Mouse (Mus musculus) spleen, adult 12 weeks (tissue): ENCODE measurements around the gene Gm49368.
"Not testable (repeated sequence)": the region's sequence is repeated elsewhere in the genome, so short reads cannot be mapped to it uniquely, and the experiment has no call there.

Experiments
- DNase-seq: peaks from one replicate; pipeline ENCODE4 v3.0.0; 2022; ENCODE audit warnings: low spot score

The Gm49368 gene

DNA sequence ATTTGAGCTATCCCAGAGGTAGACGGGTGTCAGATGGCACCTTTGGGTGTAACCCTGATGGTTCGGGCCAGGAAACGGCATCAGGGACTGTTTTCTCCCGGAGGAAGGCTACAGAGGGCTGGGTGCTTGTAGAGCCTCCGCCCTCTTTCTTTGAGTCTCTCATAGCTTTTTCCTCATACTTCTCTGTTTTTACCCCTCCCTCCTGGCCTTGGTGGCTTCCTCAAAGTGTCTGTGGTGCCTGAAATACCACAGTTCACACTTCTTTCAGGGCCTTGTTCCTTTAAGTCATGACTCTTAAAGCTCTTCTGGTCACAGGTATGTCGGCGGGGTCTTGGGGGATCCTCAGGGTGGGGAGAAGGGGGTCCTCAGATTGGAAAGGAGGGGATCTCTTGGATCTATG lies at the start of gene Gm49368, which contains the start of gene Itgam:
TSS of gene Gm49368 (plus strand) at position 228 of the 400 bp plus-strand sequence.
TSS of gene Itgam (plus strand) at position 185 of the 400 bp plus-strand sequence.
- no peak for DNase-seq

DNA sequence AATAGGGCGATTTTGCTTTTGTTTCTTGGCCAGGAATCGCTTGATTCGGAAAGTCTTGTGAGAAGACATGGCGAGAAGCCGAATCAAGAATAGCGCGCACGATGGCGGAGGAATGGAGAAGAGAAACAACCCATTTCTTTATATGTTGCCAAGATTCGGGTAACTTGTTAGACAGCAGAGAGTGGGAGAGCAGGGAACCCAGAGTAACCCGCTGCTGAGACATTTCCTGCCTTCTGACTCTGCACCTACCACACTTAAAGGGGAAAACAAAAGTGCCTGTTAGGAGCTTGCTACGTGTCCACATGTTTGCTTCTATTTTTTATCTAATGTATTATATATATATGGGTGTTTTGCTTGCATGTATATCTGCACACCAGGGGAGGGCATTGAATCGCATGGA lies 49.4 kb upstream of the Gm49368 start:
- DNase-seq = no peak

DNA sequence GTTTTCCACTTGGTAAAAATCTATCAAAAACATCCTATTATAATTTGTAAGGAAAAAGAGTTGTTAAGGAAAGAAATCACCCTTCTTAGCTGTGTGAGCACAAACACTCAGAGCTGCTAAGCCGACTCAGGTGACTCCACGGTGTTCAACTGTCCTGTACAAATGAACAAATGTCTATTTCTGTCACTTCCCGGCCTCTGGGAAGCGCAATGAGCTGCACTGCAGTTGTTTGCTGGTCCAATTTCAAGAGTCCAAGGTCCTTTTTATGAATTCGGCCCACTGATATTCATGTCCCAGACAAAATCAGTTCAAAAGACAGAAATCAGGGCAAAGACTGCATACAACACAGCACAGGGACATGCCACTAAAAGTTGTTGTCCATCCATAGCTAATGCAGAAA lies 46.3 kb upstream of the Gm49368 start:
- not testable (repeated sequence) for DNase-seq

DNA sequence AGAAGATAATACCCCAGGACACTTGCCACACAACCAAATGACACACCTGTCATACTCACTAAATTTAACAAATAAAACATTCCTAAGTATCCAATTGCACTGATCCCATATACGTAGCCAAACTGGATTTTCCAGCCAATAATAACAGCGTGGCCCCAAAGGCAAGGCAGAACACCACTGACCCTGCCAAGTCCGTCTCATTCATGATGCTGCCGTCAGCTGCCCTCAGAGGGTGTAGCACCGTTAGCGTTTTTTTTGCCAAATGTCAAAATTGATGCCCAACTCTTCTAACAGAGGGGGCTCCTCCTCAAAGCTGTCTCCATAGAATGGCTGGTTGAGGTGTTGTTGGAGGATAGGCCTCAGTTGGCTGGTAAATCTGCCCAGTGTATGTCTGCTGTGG lies 45.8 kb upstream of the Gm49368 start:
- DNase-seq = no peak

DNA sequence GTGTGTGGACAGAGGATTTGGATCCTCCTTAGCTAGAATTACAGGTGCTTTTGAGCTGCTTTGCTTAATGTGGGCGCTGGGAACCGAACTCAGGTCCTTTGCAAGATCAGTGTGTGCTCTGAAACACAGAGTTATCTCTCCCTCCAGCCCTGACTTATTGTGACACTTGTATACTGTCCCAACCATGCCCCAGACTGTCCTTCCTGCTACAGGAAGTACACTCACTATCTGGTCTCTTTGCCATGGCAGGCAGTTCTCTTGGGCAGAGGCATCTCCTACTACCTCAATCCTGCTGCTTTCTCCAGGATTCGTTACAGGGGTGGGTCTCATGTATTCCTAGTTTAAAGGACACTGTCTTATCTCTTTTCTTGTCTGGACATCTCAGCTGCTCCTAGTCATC lies 44.2 kb upstream of the Gm49368 start:
- no peak for DNase-seq

DNA sequence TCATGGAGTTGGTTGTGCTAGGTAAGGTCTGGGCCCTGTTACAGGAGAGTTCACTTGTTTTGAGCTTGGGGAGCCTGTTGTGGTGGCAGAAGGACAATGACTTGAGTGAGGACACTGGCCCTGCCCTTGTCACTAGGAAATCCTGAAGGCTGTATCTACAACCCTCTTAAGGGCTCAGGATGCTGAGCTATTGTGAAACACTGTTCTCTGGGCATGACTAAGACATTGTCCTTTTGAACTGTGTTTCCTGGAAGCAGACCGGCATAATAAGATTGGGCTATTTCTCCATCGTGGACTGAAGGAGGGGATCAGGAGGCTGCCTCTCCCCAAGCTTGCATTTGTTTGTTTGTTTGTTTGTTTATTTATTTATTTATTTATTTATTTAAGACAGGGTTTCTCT lies 43.3 kb upstream of the Gm49368 start:
- no peak for DNase-seq

DNA sequence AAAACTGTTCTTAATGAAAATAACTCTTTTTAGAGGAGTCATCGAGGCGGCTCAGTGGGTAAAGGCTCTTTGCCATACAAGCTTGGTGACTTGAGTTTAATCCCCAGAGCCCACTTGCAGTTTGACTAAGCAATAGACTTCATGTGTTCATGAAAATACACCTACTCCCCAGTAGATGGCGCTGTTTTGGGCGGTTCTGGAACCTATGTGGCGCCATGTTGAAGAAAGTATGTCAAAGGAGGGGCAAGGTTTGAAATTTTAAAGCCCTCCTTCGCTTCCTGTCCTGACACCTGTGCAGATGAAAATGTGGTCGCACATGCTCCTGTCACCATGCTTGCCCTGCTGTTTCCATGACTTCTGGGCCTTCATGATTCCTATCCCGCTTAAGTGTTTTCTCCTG lies 39.5 kb upstream of the Gm49368 start:
- DNase-seq = no peak

DNA sequence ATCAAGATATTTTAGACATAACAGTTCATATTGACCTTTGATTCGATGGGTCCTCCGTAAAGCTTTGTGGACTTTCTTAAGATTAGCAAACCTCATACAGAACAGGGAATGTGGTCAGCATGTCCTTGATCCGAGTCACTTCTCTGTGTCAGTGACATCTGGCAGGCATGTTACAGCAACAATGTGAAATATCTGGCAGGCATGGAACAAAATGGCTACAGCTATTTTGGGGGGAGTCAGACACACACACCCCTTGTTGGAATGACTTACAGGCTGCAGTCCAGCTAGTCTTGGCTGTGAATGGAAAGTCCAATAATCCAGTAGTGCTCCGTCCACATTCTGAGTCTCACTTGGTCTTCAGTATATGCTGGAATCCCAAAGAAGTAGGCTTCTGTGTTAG lies 38.9 kb upstream of the Gm49368 start:
- DNase-seq = no peak

DNA sequence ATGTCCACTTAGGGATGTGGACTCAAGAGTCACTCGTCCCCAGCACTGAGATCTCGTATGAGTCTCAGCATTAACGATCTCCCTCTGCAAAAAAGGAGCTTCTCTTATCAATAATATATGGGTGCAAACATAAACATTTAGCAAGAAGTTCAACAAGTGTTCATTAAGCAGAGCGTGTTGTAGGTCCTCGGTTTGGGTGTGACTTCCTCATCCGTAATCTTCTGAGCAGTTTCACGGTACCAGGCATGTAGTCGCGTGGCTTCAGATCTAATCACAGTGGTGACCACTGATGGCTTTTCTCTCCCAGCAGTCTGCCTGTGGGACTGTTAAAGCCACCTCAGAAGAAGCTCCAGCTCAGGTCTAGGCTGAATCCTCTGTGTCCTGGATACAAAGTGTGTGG lies 38.1 kb upstream of the Gm49368 start:
- no peak for DNase-seq

DNA sequence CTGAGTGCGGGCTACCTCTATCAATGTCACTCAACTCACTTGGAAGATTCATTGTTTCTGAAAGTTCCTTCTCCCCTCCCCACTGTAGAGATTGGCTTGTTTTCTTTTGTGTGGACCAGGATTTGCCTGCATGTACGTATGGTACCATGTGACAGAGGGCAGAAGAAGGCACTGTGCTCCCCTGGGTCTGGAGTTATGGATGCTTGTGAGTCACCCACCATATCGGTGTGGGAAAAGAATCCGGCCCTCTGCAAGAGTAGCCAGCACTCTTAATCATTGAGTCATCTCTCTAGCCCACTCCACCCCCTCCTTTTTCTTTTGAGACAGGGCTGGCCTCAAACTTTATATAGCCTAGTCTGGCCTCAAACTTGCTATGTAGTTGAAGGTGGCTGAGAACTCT lies 37.6 kb upstream of the Gm49368 start:
- no peak for DNase-seq

DNA sequence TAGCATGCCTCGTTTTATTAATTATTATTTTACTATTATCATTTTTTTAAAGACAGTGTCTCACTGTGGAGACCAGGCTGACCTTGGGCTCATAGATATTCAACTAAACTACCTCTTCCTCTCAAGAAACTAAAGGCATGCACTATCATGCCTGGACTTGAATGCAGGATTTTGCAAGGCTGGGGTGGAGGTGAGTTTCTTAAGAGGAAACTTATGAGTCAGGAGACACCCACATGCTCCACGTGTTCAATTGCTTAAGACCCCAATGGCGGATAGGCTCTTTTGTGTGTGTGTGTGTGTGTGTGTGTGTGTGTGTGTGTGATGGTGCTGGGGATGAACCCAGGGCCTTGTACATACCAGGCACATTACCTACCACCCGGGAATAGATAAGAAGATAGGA lies 37.1 kb upstream of the Gm49368 start:
- no peak for DNase-seq

DNA sequence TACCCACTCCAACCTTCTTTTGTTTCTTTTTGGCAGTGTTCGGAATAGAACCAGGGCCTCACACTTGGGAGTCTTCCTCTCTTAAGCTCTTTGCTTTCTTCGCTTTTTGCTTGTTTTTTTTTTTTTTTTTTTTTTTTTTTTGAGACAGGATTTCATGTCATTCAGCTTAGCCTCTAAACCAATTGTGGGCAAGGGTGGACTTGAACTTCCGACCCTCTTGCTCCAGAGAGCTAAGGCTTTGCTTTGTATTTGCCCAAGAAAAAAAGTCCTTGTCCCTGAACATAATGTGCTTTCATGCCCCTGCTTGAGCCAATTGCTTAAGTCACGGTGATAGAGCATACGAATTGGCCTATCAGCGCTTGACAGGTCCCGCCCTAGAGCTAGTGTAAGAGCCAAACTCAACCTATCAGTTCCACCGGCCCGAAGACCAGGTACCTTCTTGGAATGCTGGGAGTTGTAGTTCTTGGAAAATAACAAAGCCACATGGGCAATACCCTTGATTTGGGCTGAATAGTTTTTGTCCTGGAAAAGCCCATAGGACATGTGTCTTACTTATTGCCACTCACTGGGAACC lies 31.0 kb upstream of the Gm49368 start:
- no peak for DNase-seq

DNA sequence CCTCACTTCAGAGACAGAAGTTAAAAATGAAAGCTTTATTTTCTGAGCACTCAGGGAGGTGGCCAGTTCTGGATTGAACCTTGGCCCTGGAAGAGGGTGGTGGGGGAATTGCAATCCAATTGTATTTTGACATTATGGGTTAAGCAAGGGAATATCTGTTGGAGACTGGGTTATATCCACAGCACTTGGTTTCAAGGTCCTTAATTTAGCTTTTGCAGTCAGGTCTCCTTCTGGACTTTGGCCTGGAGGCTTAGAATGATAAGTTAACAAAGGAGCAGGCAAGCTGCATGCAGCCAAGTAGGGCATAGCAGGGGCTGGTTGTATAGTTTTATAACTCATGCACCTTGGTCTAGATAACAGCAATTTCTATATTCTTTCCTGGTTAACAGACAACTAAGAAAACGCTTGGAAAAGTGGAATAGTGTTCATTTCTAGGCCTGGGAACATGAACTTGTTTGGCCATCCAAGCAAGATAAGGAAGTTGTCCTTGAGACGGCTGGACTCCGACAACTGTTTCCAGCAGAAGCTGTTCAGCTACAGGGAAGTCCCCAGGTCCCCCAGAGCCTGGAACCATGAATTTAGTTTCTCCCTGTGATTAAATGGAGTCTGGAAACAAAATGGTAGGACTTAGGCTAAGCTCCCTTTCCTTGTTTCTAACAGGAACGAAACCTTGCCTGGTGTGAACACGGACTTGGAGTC lies 30.0 kb upstream of the Gm49368 start:
- DNase-seq = no peak

DNA sequence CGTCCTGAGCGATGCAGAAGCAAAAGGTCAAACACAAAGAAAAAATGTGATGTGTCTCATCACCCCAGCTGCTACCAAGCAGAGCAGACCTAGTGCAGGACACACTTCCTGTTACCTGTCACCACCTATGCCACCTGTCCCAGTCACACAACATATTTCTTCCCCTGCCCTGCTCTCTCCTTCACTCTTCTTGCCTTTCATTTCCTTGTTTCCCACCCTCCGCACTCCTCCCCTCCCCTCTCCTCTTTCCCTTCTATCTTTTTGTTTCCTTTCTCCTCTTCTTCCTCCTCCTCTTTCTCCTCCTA lies 29.5 kb upstream of the Gm49368 start:
- DNase-seq = no peak

DNA sequence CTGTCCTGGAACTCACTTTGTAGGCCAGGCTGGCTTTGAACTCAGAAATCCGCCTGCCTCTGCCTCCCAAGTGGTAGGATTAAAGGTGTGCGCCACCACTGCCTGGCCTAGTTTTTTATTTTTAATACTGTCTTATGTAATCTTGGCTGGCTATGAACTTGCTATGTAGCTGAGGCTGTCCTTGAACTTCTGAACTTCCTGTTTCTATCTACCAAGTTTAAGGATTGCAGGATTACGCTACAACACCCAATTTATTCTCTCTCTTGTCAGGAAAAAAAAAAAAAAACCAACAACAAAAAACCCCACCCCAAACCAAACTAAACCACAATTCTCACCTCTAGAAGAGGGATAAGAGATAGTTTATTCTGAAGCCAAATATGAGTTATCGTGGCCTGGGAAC lies 28.9 kb upstream of the Gm49368 start:
- DNase-seq = no peak

DNA sequence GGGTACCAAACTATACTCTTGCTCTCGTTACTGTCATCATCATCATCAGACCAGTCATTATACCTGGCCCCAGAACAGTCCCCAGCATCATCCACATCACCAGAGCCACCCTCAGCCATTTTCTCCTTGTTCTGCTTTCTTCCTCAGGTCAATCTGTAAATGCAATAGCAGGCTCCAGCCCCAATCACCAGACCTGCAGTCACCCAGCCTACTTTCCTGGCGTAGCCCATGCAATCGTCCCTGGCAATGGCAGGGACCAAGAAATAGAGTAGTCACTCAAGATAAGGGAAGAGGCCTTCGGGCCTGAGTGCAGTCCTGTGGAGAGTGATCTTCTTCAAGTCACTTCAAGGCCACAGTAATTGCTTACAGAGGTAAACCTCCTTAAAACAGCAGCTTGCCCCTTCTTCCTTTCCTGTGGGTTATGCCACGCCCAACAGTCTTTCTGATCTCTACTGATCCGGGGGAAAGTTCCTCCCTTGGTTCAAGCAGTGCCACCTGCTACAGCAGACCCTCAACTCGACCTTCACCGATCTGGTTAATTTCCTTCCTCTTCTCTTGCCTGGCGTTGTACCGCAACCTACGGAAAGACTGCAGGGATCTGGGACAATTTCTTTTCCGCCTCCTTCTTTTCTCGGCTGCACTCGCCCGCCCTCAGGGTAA lies 20.2 kb upstream of the Gm49368 start:
- not testable (repeated sequence) for DNase-seq

DNA sequence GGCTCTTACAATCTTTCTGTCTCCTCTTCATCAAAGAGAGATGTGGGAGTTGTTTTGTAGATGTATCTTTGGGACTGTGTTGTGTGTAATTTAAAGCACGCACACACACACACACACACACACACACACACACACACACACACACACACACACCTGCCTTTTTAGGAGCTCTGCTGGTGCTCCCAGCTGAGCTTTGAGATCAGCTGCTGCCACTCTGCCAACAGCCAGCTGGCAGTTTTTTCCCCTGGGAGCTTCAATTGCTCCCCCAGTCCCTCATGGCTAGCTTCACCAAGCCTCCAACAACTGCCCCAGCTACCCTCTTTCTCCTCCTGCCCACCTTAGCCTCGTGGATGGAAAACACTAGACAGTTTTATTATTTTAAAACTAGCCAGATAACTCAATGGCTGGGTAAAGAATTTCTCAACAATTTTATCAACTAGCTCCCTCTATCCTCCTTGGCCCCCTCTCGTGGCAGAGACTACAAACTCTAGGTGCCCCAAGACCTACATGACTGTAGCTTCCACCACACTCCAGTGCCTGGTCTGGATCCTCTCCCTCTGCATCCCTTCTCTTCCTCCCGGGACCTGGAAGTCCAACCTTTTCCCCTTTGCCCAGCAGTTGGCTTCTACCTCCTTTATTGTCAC lies 18.2 kb upstream of the Gm49368 start:
- no peak for DNase-seq

DNA sequence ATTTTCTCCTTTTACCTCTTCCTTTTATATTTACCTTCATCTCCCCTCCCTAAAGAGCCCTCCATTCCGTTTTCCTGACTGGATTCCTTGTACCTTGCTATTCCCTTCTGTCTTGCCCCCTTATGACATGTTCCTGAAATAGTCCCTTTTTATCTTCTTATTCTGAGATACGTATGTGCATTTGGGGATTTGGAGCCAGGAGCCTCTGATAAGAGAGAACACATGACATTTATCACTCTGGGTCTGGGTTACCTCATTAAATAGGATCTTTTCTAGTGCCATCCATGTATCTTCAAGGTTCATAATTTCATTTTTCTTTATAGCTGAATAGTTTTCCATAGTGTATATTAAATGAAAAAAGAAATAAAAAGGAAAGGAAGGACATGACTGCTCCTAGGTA lies 16.8 kb upstream of the Gm49368 start:
- no peak for DNase-seq

DNA sequence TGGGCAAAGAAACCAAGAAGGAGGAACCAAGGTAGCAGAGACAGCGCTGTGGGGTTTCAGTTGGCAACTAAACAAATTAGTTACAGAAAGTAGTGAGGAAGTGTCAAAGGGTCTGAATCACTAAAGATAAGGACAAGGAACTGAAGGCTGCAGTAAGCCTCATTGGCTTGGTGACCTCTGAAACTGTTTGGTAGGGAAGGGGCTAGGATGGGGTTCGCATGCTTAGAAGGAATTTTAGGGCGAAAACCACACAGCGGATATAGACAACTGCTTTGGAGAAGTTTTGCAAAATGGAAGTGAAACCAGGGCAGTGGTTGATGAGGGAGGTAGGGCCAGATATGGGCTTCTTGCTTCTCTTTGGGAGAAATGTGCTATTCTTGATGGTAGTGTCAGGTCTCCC lies 13.7 kb upstream of the Gm49368 start:
- DNase-seq = no peak

DNA sequence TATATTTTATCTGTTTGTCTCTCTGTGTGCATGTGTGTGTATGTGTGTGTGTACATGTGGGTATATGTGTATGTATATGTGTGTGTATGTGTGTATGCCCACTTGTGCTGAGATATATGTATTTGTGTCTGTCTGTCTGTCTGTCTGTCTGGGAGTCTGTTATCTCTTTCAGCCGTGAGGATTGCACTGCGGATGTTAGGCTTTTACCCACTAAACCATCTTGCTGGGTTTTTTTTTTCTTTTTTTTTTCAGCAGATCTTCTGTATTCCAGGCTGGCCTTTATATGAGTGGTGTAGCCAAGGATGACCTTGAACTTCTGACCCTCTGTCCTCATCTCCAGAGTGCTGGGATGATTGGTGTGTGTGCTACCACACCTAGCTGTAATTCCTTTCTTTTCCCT lies 13.2 kb upstream of the Gm49368 start:
- no peak for DNase-seq

DNA sequence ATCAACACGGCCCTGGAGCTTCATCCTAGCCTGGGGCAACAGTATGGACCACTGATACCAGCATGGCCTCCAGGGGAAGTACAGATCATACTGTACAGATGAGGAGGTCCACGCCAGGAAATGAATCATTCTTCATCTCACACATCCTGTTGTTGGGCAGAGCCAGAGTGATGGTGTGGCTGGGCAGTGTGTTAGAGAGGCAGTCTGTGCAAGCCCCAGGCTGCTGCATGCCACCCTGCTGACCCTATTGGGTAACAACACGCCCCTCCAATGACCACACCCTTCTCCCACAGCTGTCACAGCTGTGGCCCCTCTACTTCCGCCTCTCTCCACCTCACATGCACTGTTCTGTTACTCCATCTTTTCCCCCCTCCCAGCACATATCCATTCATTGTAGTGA lies 11.7 kb upstream of the Gm49368 start:
- DNase-seq = no peak

DNA sequence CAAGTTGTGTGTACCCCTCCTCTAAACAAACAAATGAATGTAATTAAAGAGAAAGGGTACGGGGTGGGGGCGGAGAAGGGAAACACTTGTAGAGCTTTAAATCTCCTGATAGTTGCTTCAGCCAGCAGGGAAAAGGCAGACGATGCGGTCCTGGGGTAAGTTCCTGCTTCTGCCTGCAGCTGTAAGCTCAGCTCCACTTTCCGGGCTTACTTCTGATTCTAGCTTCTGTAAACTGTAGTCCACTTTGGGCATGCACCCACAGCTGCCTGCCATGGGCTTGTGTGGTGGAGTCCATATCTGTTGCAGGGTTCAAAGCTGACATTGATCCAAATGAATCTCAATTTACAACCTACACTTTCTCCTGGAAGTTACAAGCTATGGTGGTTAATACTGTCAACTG lies 9.4 kb upstream of the Gm49368 start:
- no peak for DNase-seq

DNA sequence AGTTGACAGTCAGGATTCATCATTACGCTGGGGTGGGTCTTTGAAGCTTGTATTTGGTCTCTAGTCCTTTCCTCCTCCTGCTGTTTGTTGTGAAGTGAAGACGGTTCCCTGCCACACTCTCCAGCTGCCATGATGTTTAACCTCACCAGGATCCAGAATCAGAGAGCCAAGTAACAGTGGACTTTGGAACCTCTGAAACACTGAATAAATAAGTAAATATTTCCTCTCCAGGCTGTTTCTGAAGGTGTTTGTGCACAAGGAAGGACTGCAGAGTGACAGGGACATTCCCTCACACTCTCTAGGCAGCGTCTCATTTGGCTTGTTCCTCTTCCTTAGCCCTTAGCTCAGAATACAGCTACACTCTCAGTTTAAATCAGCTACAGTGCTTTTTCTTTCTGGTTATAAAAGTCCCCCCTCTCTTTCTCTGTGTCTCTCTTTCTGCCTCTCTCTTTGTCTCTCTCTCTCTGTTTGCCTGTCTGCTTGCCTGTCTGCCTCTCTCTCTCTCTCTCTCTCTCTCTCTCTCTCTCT lies 5.5 kb upstream of the Gm49368 start:
- DNase-seq = no peak
